Mouse (Mus musculus): ENCODE data around the gene Ksr1.

DNA sequence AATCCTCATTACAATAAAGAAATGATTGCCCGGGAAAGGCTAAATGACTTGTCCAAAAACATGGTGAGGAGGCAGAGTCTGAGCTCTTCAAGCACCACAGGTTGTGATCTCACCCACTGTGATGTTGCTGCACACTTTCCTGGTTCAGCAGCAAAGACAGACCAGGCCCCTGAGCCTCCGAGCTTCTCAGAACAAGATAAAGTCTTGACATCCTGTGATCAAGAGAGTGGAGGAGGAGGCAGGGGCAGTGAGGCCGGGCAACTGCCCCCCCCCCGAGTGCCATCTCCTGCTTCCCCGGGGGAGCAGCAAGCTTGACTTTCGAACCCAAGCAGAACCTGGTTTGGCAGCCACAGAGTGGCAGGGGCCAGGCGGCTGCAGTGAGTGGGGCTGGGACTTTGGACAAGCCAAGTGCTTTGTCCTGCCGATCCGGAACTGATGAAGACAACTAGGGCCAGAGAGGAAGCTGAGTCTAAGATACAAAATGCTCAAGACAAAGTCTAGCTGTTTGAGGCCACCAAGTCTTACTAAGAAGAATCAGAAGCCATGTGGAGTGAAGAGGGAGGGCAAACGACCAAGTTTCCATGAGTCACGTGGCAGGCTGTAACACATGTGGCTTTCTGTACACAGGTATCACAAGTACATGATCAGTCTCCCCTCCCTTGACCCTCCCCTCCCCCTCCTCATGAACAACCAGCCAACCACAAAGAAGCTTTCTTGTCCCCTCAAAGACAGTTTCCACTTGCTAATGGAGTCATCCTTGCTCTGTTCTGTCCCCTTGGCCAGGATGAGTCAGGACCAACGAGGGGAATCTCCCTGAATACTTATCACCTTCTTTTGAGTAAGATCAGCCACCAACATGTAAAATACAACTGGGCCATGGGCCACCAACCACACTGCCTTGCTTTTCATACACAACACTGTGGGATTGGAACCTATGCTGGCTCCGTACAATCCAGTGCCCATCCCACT, 16.5 kb downstream of the Ksr1 start:
- TF ChIP-seq POLR2A (IDR thresholded peaks at IDR 0.05; ENCODE audit: low read depth, low read length) (no peak), CTCF (IDR thresholded peaks at IDR 0.05; ENCODE audit: extremely low read depth, insufficient read depth, insufficient read length, insufficient replicate concordance) (no peak)
